Mouse (Mus musculus) lung, postnatal 0 days (tissue): Measurements from ENCODE around the gene Frmd4a.

Experiments
- CTCF ChIP-seq: IDR thresholded peaks from 2 replicates; pipeline ENCODE4 v1.5.1; 2016; ENCODE audit warnings: antibody characterized with exemption, mild to moderate bottlenecking
- EP300 ChIP-seq: IDR thresholded peaks from 2 replicates; pipeline ENCODE4 v1.6.1; 2016; ENCODE audit warnings: antibody characterized with exemption, mild to moderate bottlenecking, control low read depth

DNA sequence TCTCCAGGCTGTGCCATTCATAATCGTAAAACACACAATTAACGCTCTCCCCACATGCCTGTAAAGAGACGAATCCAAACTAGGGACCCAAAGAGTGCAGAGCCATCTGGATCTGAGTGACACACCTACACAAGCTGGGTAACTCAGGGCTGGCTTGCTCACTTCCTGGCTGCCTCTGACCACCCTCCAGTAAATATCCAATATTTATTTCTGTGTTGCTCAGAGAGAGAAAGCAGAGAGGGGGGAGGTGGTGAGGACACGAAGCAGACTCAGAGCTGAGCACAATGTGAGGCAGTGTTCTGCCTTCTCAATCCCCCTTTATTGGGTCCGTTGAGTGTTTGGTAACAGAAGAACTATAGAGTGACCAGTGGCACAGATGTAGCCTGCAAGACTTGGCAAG lies 389.5 kb downstream of the Frmd4a start:
- no peak for TF ChIP-seq CTCF
- no peak for TF ChIP-seq EP300
